Mouse (Mus musculus): ENCODE measurements around the gene Sbno2.

- TF ChIP-seq POLR2A (IDR thresholded peaks at IDR 0.05; ENCODE audit: low read depth, low read length) (no peak), CTCF (conservative IDR thresholded peaks at IDR 0.05; ENCODE audit: insufficient read depth, insufficient read length, low read depth, low read length) (no peak)
Measured at GRCm38 (mm10) chr10:80022164-80022563, 83.2 kb downstream of the Sbno2 start.

Measured in kidney, adult 2 months (tissue).